Mouse (Mus musculus): ENCODE data around the gene Hoxa1. TPM values are rescaled to one million over a fixed set of nuclear protein-coding genes. Genes with fewer than 3 reads are reported as not detected.
A peak's percentile ranks its signal among the peaks of the same experiment; 100 is the strongest.

The Hoxa1 gene
- polyA plus RNA-seq, 1 experiment from 2014 or later = 1.4 TPM

DNA sequence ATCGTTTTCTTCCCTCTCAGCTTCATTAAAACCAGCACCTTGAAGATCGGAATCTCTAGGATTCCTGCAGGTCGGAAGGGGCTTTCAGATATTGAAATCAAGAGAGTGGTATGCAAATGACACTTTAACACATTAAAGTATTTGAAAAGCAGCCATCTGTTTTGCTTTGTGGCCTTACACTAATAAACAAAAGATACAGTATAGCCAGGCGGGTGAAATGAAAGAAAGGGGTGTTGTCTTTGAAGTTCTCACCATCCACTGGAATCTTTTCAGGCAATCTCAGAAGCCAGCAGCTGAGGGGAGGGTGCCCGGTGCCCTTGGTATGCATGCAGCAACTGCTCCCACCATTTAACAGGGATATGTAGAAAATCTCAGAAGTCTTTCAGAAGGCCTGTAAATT is 4.1 kb downstream of the Hoxa1 start:
- Histone ChIP-seq H3K9me3 (ENCODE audit: control insufficient read depth, low read length) (peaks cover 6% of the 10 kb centered on the region; the same call in 1 of the 2 replicates), H3K4me3 (ENCODE audit: low read depth, low read length) (no peak overlapping the region), H3K9ac (ENCODE audit: low read depth, low read length) (no peak overlapping the region), H3K27me3 (replicated peaks; ENCODE audit: control insufficient read depth, insufficient read depth, low read length) (peaks cover 99% of the 10 kb centered on the region), H3K36me3 (ENCODE audit: control insufficient read depth, insufficient read depth, low read length) (no peaks in the 10 kb centered on the region), H3K4me2 (ENCODE audit: low read depth, low read length) (no peak overlapping the region), H3K4me1 (ENCODE audit: control insufficient read depth, insufficient read depth, low read length) (peaks cover 7% of the 10 kb centered on the region; the same call in 1 of the 2 replicates), H3K27ac (replicated peaks; ENCODE audit: low read depth, low read length) (no peak overlapping the region)
- DNase-seq (ENCODE audit: low spot score) (no peak), ATAC-seq (ENCODE audit: low read depth) (no peak)
- 21% methylated on average over 5 of the region's 5 CpGs for WGBS

DNA sequence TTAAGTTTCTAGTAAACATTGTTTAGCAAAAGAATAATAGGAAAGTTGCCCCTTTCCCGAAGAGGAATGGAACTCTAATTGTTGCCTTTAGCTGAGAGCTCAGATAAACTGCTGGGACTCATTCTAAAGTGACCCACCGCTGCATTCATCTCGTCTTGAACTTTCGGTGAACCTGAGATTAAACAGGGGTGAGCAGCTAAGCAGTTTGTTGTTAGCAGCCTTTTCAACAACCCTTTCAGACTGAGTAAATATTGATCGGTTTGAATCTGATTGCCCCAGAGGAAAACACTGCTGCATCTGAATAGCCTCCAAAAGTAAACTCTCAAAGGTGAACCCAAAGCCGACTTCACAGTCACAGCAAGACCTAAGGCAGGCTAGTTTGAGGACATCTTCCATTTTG is 4.8 kb downstream of the Hoxa1 start:
- WGBS = 9% methylated on average over 6 of the region's 6 CpGs
- no peak overlapping the region for H3K9ac ChIP-seq (ENCODE audit: low read depth, low read length)
- peaks cover 6% of the 10 kb centered on the region; the same call in 1 of the 2 replicates for H3K9me3 ChIP-seq (ENCODE audit: control insufficient read depth, low read length)
- DNase-seq (ENCODE audit: low spot score) (no peak), ATAC-seq (ENCODE audit: low read depth) (no peak)
- H3K4me1 ChIP-seq (ENCODE audit: control insufficient read depth, insufficient read depth, low read length) = peaks cover under 1% of the 10 kb centered on the region; the same call in 1 of the 2 replicates
- no peak overlapping the region for H3K27ac ChIP-seq (replicated peaks; ENCODE audit: low read depth, low read length)
- no peaks in the 10 kb centered on the region for H3K36me3 ChIP-seq (ENCODE audit: control insufficient read depth, insufficient read depth, low read length)
- H3K4me2 ChIP-seq (ENCODE audit: low read depth, low read length) = no peak overlapping the region
- H3K27me3 ChIP-seq (replicated peaks; ENCODE audit: control insufficient read depth, insufficient read depth, low read length) = peaks cover 94% of the 10 kb centered on the region
- no peak overlapping the region for H3K4me3 ChIP-seq (ENCODE audit: low read depth, low read length)

DNA sequence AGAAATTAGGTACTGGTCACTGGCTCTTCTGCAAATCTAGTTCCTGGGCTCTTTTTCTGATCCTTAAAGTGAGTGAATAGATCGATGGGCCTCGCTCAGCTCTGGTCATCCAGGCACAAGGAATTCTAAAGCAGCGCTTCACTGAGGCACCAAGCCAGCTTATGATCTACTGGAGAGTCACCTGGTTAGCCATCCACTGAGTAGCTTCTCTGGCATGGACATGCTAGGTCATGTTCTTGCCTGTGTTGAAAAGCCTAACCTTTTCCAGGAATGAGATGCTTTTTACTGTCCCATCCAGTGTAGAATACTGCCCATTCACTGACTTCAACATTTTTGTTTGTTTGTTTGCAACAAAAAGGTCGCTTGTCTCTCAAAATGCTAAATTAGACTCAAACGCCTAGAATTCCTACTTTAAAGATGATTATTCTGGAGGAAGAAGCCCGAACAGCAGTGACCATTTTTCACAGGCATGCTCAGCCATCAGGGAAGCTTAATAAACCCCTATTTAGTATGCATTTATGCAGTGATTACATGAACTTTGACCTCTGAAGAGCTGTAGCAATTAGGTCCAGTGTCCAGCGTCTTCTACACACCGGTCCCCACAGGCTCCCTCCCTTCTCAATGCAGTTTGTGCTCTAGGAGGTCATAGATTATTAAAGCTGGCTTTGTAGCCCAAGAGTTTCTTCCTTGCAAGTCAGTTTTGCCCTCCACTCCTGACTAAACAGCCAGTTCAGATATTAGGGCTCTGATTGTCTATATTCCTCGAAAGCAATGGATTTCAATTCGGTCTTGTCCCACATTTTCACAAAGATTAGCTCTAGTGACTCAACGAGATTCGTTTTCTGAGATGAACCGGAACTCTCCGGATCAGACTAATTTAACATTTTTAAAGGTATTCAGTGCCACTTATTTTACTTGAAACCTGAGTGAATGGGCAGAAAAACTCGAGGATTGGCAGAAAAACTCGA is 5.6 kb downstream of the Hoxa1 start:
- Histone ChIP-seq H3K27me3 (replicated peaks; ENCODE audit: control insufficient read depth, insufficient read depth, low read length) (peaks cover 94% of the 10 kb centered on the region), H3K27ac (replicated peaks; ENCODE audit: low read depth, low read length) (no peak overlapping the region), H3K4me2 (ENCODE audit: low read depth, low read length) (no peak overlapping the region), H3K4me1 (ENCODE audit: control insufficient read depth, insufficient read depth, low read length) (no peaks in the 10 kb centered on the region), H3K4me3 (ENCODE audit: low read depth, low read length) (no peak overlapping the region), H3K9me3 (ENCODE audit: control insufficient read depth, low read length) (peaks cover 6% of the 10 kb centered on the region; the same call in 1 of the 2 replicates), H3K9ac (ENCODE audit: low read depth, low read length) (no peak overlapping the region), H3K36me3 (ENCODE audit: control insufficient read depth, insufficient read depth, low read length) (no peaks in the 10 kb centered on the region)
- DNase-seq (ENCODE audit: low spot score) (no peak), ATAC-seq (ENCODE audit: low read depth) (no peak)
- 12% methylated on average over 16 of the region's 16 CpGs for WGBS

DNA sequence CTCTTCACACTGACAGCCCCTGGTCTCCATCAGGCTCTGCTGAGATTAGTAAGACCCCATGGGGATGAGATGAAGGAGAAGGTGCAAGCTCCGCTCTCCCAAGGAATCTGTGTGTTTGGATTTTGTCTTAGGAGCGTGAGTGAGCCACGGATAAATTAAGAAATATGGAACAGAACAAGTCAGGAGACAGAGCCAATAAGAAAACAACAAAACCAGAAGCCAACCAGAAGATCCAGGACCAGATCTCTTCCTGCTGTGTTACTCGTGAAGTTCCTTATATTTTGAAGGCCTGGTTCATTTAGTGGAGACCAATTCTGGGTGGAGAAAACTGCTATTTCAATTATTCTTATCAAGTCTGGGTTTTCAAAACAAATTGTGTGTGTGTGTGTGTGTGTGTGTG is 6.5 kb downstream of the Hoxa1 start:
- WGBS = 12% methylated on average over 4 of the region's 4 CpGs
- no peak for DNase-seq (ENCODE audit: low spot score)

DNA sequence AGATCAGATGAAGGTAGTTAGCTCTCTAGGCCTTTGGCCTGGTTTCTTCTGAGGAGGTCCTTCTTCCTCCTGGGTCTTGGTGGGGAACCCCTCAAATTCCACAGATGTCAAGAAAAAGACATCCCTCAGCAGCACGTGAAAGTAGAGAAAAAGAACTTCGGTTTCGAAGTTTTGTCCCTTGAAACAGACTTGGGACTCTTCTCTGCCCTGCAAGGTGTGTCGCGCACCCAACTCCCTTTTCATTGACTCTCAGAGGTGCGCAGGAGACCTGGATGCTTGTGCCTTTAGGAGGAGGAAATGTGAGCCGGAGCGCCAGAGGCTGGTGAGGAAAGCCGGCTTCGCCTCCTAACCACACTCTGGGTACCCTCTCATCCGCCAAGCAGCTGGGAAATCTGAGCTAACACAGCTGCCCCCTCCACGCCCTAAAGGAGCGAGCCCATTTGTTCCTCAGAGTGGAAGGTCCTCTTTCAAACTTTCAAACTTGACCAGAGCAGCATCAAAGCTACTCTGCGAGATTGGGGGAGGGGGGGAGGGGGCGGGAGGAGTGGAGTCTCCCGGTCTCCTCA is 7.6 kb downstream of the Hoxa1 start:
- 6% methylated on average over 16 of the region's 16 CpGs for WGBS
- Histone ChIP-seq H3K4me2 (ENCODE audit: low read depth, low read length) (no peak overlapping the region), H3K4me3 (ENCODE audit: low read depth, low read length) (no peak overlapping the region), H3K4me1 (ENCODE audit: control insufficient read depth, insufficient read depth, low read length) (no peaks in the 10 kb centered on the region), H3K36me3 (ENCODE audit: control insufficient read depth, insufficient read depth, low read length) (no peaks in the 10 kb centered on the region), H3K9ac (ENCODE audit: low read depth, low read length) (no peak overlapping the region), H3K27me3 (replicated peaks; ENCODE audit: control insufficient read depth, insufficient read depth, low read length) (peaks cover 87% of the 10 kb centered on the region), H3K27ac (replicated peaks; ENCODE audit: low read depth, low read length) (no peak overlapping the region), H3K9me3 (ENCODE audit: control insufficient read depth, low read length) (peaks cover 6% of the 10 kb centered on the region; the same call in 1 of the 2 replicates)
- ATAC-seq (ENCODE audit: low read depth) (0 out of 2 replicates have a peak, but pooled peaks have one; percentile 53), DNase-seq (ENCODE audit: low spot score) (peak; percentile 61)

More for the DNA sequence above, 6.5 kb downstream of the Hoxa1 start:
- H3K36me3 ChIP-seq (ENCODE audit: control insufficient read depth, insufficient read depth, low read length) = no peaks in the 10 kb centered on the region
- H3K27me3 ChIP-seq (replicated peaks; ENCODE audit: control insufficient read depth, insufficient read depth, low read length) = peaks cover 93% of the 10 kb centered on the region
- no peak overlapping the region for H3K9ac ChIP-seq (ENCODE audit: low read depth, low read length)
- H3K4me2 ChIP-seq (ENCODE audit: low read depth, low read length) = no peak overlapping the region
- no peaks in the 10 kb centered on the region for H3K4me1 ChIP-seq (ENCODE audit: control insufficient read depth, insufficient read depth, low read length)
- no peak for ATAC-seq (ENCODE audit: low read depth)
- peaks cover 6% of the 10 kb centered on the region; the same call in 1 of the 2 replicates for H3K9me3 ChIP-seq (ENCODE audit: control insufficient read depth, low read length)
- no peak overlapping the region for H3K27ac ChIP-seq (replicated peaks; ENCODE audit: low read depth, low read length)
- H3K4me3 ChIP-seq (ENCODE audit: low read depth, low read length) = no peak overlapping the region

DNA sequence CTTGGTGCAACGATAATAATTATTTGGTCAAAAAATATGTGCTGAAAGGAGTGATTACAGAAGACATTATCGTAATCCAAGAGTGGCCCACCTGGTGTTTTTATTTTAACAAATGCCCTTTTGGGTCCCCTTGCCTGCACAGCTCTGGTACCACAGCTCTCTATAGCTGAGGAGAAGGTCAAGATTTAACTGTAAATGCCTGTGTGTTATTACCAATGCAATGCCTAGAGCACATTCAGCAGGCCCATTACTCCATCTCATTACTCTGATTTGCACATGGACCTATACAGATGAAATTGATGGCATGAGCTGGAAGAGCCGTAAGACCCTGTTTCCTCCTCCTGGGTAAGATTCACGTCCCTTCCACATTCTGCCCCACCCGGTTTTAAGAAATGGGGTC is 19.0 kb downstream of the Hoxa1 start:
- 80% methylated on average over 5 of the region's 5 CpGs for WGBS
- no peak for ATAC-seq (ENCODE audit: low read depth)
- Histone ChIP-seq H3K4me2 (ENCODE audit: low read depth, low read length) (no peak overlapping the region), H3K27me3 (replicated peaks; ENCODE audit: control insufficient read depth, insufficient read depth, low read length) (no peaks in the 10 kb centered on the region), H3K36me3 (ENCODE audit: control insufficient read depth, insufficient read depth, low read length) (no peaks in the 10 kb centered on the region), H3K4me1 (ENCODE audit: control insufficient read depth, insufficient read depth, low read length) (no peaks in the 10 kb centered on the region), H3K9ac (ENCODE audit: low read depth, low read length) (no peak overlapping the region), H3K27ac (replicated peaks; ENCODE audit: low read depth, low read length) (no peak overlapping the region), H3K9me3 (ENCODE audit: control insufficient read depth, low read length) (no peaks in the 10 kb centered on the region), H3K4me3 (ENCODE audit: low read depth, low read length) (no peak overlapping the region)
- DNase-seq (ENCODE audit: low spot score) = no peak

DNA sequence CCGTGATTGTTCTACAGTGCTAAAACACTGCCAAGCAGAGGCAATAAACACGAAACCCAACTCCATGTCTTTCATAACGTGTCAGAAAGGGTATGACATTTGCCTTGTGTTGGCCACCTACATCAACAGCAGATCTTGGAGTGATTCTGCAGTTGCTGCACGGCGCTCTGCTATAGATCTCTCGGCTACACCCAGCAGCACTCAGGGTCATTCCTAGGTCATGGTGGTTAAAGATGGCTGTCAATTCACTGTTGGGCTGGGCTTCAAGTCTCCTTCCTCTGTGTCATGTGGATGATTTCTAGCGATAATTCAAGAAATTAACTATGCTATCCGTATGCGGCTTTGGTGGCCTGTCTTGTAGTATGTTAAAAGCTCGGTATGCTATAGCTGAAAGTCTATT is 19.5 kb downstream of the Hoxa1 start:
- Histone ChIP-seq H3K4me1 (ENCODE audit: control insufficient read depth, insufficient read depth, low read length) (no peaks in the 10 kb centered on the region), H3K9me3 (ENCODE audit: control insufficient read depth, low read length) (no peaks in the 10 kb centered on the region), H3K4me2 (ENCODE audit: low read depth, low read length) (no peak overlapping the region), H3K36me3 (ENCODE audit: control insufficient read depth, insufficient read depth, low read length) (no peaks in the 10 kb centered on the region), H3K9ac (ENCODE audit: low read depth, low read length) (no peak overlapping the region), H3K27me3 (replicated peaks; ENCODE audit: control insufficient read depth, insufficient read depth, low read length) (no peaks in the 10 kb centered on the region), H3K4me3 (ENCODE audit: low read depth, low read length) (no peak overlapping the region), H3K27ac (replicated peaks; ENCODE audit: low read depth, low read length) (no peak overlapping the region)
- DNase-seq (ENCODE audit: low spot score) = no peak
- 62% methylated on average over 10 of the region's 10 CpGs for WGBS
- no peak for ATAC-seq (ENCODE audit: low read depth)

DNA sequence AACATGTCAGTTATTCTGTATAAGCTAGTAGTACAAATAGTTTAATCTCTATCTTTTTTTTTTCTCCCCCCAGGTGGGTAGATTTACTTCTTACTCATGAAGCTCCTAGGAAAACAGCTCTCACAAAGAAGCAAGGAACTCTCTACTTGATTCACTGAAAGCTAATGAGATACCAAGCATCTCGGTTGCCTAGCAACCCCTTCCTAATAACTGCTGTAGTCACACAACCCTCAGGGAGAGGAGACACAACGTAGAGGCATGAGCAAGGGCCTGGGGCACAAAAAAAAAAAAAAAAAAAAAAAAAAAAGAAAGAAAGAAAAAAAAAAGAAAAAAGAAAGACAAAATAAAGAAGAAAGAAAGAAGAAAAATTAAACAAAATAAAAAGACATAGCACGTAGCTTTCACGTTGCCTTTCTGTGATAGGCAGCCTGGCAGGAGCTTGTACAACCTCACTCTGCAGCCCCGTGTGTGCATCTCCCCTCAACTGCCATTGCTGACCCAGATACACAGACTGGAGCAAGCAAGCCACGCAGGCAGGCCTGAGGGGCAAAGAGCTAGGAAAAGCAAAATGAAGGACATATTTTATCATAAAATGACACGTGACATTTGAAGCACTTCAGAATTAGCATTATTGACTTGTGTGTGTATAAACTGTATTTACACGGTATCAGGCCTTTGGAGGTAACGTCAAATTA is 20.1 kb downstream of the Hoxa1 start:
- WGBS = 64% methylated on average over 9 of the region's 9 CpGs
- Histone ChIP-seq H3K9me3 (ENCODE audit: control insufficient read depth, low read length) (no peaks in the 10 kb centered on the region), H3K27me3 (replicated peaks; ENCODE audit: control insufficient read depth, insufficient read depth, low read length) (peaks cover 1% of the 10 kb centered on the region; the same call in 1 of the 2 replicates), H3K27ac (replicated peaks; ENCODE audit: low read depth, low read length) (no peak overlapping the region), H3K36me3 (ENCODE audit: control insufficient read depth, insufficient read depth, low read length) (no peaks in the 10 kb centered on the region), H3K4me1 (ENCODE audit: control insufficient read depth, insufficient read depth, low read length) (no peaks in the 10 kb centered on the region), H3K4me3 (ENCODE audit: low read depth, low read length) (no peak overlapping the region), H3K4me2 (ENCODE audit: low read depth, low read length) (no peak overlapping the region), H3K9ac (ENCODE audit: low read depth, low read length) (no peak overlapping the region)
- DNase-seq (ENCODE audit: low spot score) (peak; percentile 66), ATAC-seq (ENCODE audit: low read depth) (no peak)
